Mouse (Mus musculus): ENCODE results near the gene Cdhr2. TPM values are rescaled to one million over a fixed set of nuclear protein-coding genes. Genes with fewer than 3 reads are reported as not detected.

Gene Cdhr2
- polyA plus RNA-seq, 1 experiment from 2014 or later = not detected

- ATAC-seq (ENCODE audit: insufficient read depth) = no peak
- no peak for TF ChIP-seq CTCF (IDR thresholded peaks at IDR 0.05; ENCODE audit: low read depth)
- H3K27ac ChIP-seq (ENCODE audit: low read depth) = no peak overlapping the region
- H3K4me2 ChIP-seq = no peak overlapping the region
- H3K36me3 ChIP-seq (ENCODE audit: insufficient read depth) = no peaks in the 10 kb centered on the region
- DNase-seq = no peak
- H3K9ac ChIP-seq = no peak overlapping the region
- no peaks in the 10 kb centered on the region for H3K4me1 ChIP-seq (ENCODE audit: insufficient read depth)
- no peaks in the 10 kb centered on the region for H3K9me3 ChIP-seq (ENCODE audit: low read depth, low read length)
- H3K4me3 ChIP-seq (ENCODE audit: low read depth, low read length) = no peak overlapping the region
- WGBS = 65% methylated on average over 3 of the region's 3 CpGs
- no peaks in the 10 kb centered on the region for H3K27me3 ChIP-seq (ENCODE audit: insufficient read depth, low read length)
These were observed 9.6 kb downstream of the Cdhr2 start for GRCm38 (mm10) chr13:54710866-54711265.

- no peaks in the 10 kb centered on the region for H3K36me3 ChIP-seq (ENCODE audit: insufficient read depth)
These were observed 13.1 kb downstream of the Cdhr2 start for GRCm38 (mm10) chr13:54714393-54714792.

GRCm38 (mm10) chr13:54714996-54715395 is 13.7 kb downstream of the Cdhr2 start:
- no peak overlapping the region for H3K4me3 ChIP-seq (ENCODE audit: low read depth, low read length)
- H3K27me3 ChIP-seq (ENCODE audit: insufficient read depth, low read length) = no peaks in the 10 kb centered on the region
- H3K4me1 ChIP-seq (ENCODE audit: insufficient read depth) = no peaks in the 10 kb centered on the region
- H3K27ac ChIP-seq (ENCODE audit: low read depth) = no peak overlapping the region
- no peaks in the 10 kb centered on the region for H3K36me3 ChIP-seq (ENCODE audit: insufficient read depth)
- ATAC-seq (ENCODE audit: insufficient read depth) (no peak), DNase-seq (peak; percentile 23)
- H3K9me3 ChIP-seq (ENCODE audit: low read depth, low read length) = no peaks in the 10 kb centered on the region
- WGBS = 69% methylated on average over 10 of the region's 10 CpGs
- no peak for TF ChIP-seq CTCF (IDR thresholded peaks at IDR 0.05; ENCODE audit: low read depth)
- no peak overlapping the region for H3K9ac ChIP-seq
- no peak overlapping the region for H3K4me2 ChIP-seq

More at GRCm38 (mm10) chr13:54714393-54714792, 13.1 kb downstream of the Cdhr2 start:
- Histone ChIP-seq H3K4me3 (ENCODE audit: low read depth, low read length) (no peak overlapping the region), H3K4me1 (ENCODE audit: insufficient read depth) (no peaks in the 10 kb centered on the region), H3K9me3 (ENCODE audit: low read depth, low read length) (no peaks in the 10 kb centered on the region), H3K4me2 (no peak overlapping the region), H3K27me3 (ENCODE audit: insufficient read depth, low read length) (no peaks in the 10 kb centered on the region), H3K27ac (ENCODE audit: low read depth) (no peak overlapping the region), H3K9ac (no peak overlapping the region)
- DNase-seq (no peak), ATAC-seq (ENCODE audit: insufficient read depth) (no peak)
- 0 out of 2 replicates have a peak, but pooled peaks have one; percentile 26 for TF ChIP-seq CTCF (IDR thresholded peaks at IDR 0.05; ENCODE audit: low read depth)
- WGBS = 43% methylated on average over 4 of the region's 4 CpGs

- TF ChIP-seq CTCF (IDR thresholded peaks at IDR 0.05; ENCODE audit: low read depth) = peak; percentile 77
- Histone ChIP-seq H3K27me3 (ENCODE audit: insufficient read depth, low read length) (no peaks in the 10 kb centered on the region), H3K4me2 (no peak overlapping the region), H3K9ac (no peak overlapping the region), H3K27ac (ENCODE audit: low read depth) (no peak overlapping the region), H3K36me3 (ENCODE audit: insufficient read depth) (no peaks in the 10 kb centered on the region), H3K9me3 (ENCODE audit: low read depth, low read length) (no peaks in the 10 kb centered on the region), H3K4me3 (ENCODE audit: low read depth, low read length) (no peak overlapping the region), H3K4me1 (ENCODE audit: insufficient read depth) (no peaks in the 10 kb centered on the region)
- no peak for ATAC-seq (ENCODE audit: insufficient read depth)
- 0% methylated on average over 5 of the region's 5 CpGs for WGBS
- DNase-seq = peak; percentile 59
These were observed 15.7 kb downstream of the Cdhr2 start for GRCm38 (mm10) chr13:54716916-54717315.

- ATAC-seq (ENCODE audit: insufficient read depth) (no peak), DNase-seq (no peak)
- no peaks in the 10 kb centered on the region for H3K36me3 ChIP-seq (ENCODE audit: insufficient read depth)
- H3K4me2 ChIP-seq = no peak overlapping the region
- H3K4me3 ChIP-seq (ENCODE audit: low read depth, low read length) = no peak overlapping the region
- no peak overlapping the region for H3K9ac ChIP-seq
- no peaks in the 10 kb centered on the region for H3K27me3 ChIP-seq (ENCODE audit: insufficient read depth, low read length)
- no peaks in the 10 kb centered on the region for H3K4me1 ChIP-seq (ENCODE audit: insufficient read depth)
- H3K9me3 ChIP-seq (ENCODE audit: low read depth, low read length) = no peaks in the 10 kb centered on the region
- H3K27ac ChIP-seq (ENCODE audit: low read depth) = no peak overlapping the region
- WGBS = 92% methylated on average over 3 of the region's 3 CpGs
- peak; percentile 19; the same call in 1 of the 2 replicates for TF ChIP-seq CTCF (IDR thresholded peaks at IDR 0.05; ENCODE audit: low read depth)
These were observed 21.9 kb downstream of the Cdhr2 start for GRCm38 (mm10) chr13:54723143-54723542.

GRCm38 (mm10) chr13:54726131-54726530 is 24.9 kb downstream of the Cdhr2 start:
- H3K9me3 ChIP-seq (ENCODE audit: low read depth, low read length) = no peaks in the 10 kb centered on the region
- no peak overlapping the region for H3K4me3 ChIP-seq (ENCODE audit: low read depth, low read length)
- no peak overlapping the region for H3K4me2 ChIP-seq
- H3K9ac ChIP-seq = no peak overlapping the region
- TF ChIP-seq CTCF (IDR thresholded peaks at IDR 0.05; ENCODE audit: low read depth) = no peak
- H3K27me3 ChIP-seq (ENCODE audit: insufficient read depth, low read length) = no peaks in the 10 kb centered on the region
- no peaks in the 10 kb centered on the region for H3K36me3 ChIP-seq (ENCODE audit: insufficient read depth)
- H3K27ac ChIP-seq (ENCODE audit: low read depth) = no peak overlapping the region
- DNase-seq = peak; percentile 28
- no peak for ATAC-seq (ENCODE audit: insufficient read depth)
- WGBS = 41% methylated on average over 11 of the region's 11 CpGs
- H3K4me1 ChIP-seq (ENCODE audit: insufficient read depth) = no peaks in the 10 kb centered on the region

- TF ChIP-seq CTCF (IDR thresholded peaks at IDR 0.05; ENCODE audit: low read depth) = no peak
- H3K9ac ChIP-seq = no peak overlapping the region
- 18% methylated on average over 3 of the region's 3 CpGs for WGBS
- no peaks in the 10 kb centered on the region for H3K36me3 ChIP-seq (ENCODE audit: insufficient read depth)
- H3K27ac ChIP-seq (ENCODE audit: low read depth) = no peak overlapping the region
- H3K9me3 ChIP-seq (ENCODE audit: low read depth, low read length) = no peaks in the 10 kb centered on the region
- peaks cover 45% of the 10 kb centered on the region for H3K27me3 ChIP-seq (ENCODE audit: insufficient read depth, low read length)
- peak overlapping the region; percentile 65; the same call in 1 of the 2 replicates for H3K4me2 ChIP-seq
- peak overlapping the region; percentile 37; the same call in 1 of the 2 replicates for H3K4me3 ChIP-seq (ENCODE audit: low read depth, low read length)
- 0 out of 2 replicates have a peak, but pooled peaks cover 5% of the 10 kb centered on the region for H3K4me1 ChIP-seq (ENCODE audit: insufficient read depth)
- ATAC-seq (ENCODE audit: insufficient read depth) (no peak), DNase-seq (no peak)
These were observed 35.7 kb downstream of the Cdhr2 start for GRCm38 (mm10) chr13:54736931-54737330.

All from lung, embryonic 14.5 days (tissue).